Mouse (Mus musculus) liver, postnatal 0 days (tissue): ENCODE data around the gene Pgap3.

Source experiments
- CTCF ChIP-seq: sonication (generic); IDR thresholded peaks from 2 replicates; pipeline ENCODE4 v1.5.1; 2016; ENCODE audit warnings: antibody characterized with exemption, low read depth
- EP300 ChIP-seq: IDR thresholded peaks from 2 replicates; pipeline ENCODE4 v1.6.1; 2016; ENCODE audit warnings: antibody characterized with exemption, low read depth, mild to moderate bottlenecking

DNA sequence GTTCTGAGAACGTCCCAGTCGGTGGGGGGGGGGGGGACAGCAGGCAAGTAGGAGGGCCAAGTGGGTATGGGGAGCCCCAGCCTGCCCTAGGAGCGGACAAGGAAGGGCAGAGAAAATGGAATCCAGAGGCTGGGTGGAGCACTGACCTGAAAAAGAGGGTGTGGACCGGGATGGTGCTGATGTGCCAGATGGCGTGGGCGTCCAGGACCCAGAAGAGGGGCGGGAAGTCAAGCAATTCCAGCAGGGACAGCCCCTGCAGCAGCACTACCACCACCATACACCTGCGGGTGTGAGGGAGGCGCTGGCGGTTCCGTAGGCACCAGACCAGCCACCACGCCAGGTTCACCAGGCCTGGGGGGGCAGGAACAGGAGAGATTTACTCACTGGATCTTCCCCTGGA lies 10.1 kb downstream of the Pgap3 start:
- no peak for TF ChIP-seq EP300
- TF ChIP-seq CTCF = no peak
